Mouse (Mus musculus): ENCODE results near the gene Sbsn. TPM values are rescaled to one million over a fixed set of nuclear protein-coding genes. Genes with fewer than 3 reads are reported as not detected.
"Not testable (repeated sequence)": the region's sequence is repeated elsewhere in the genome, so short reads cannot be mapped to it uniquely, and the experiment has no call there.

Sbsn gene
- polyA plus RNA-seq, 1 experiment from 2014 or later = 1.6 TPM

DNA sequence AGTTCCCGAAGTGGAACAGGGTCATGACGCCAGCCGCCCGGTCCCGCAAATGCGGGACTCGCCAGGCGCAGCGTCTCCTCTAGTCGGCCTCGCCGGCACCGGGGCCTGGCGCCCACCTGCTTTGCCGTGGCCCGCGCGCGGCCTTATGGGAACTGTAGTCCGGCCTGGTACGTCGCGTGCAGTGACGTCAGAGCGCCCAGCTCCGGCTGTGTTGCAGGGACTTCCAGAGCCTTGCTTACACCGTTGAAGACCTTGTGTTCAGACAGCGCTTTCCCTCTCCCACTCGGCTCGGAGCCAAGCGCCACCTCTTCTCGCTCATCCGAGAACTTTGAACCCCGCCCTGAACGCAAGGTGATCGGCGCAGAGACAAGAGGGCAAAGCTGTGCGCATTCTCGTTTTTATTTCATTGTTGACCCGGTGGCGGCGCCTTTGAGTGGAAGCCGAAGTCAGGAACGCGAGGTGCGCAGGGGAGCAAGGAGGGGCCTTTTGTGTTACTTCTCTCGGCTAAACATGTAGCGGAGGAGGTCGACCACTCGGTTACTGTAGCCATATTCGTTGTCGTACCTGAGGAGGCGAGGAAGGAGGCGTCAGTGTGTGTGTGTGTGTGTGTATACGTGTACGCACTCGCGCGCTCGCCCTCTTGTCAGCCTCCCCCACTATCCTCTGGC lies 21.7 kb upstream of the Sbsn start, which contains the start of gene Tmem147:
Gene Tmem147 (minus strand): TSS at position 145 of the 668 bp plus-strand sequence.
- peak; percentile 97 for ATAC-seq (ENCODE audit: low FRiP score, low read depth)
- Histone ChIP-seq H3K4me2 (replicated peaks) (peak within 1 kb of the TSS; percentile 63), H3K36me3 (peaks cover 41% of the 10 kb centered on the region), H3K9ac (replicated peaks) (peak within 1 kb of the TSS; percentile 79), H3K27me3 (no peaks in the 10 kb centered on the region), H3K27ac (replicated peaks) (peak within 1 kb of the TSS; percentile 91), H3K9me3 (no peaks in the 10 kb centered on the region), H3K4me3 (peak within 1 kb of the TSS; percentile 73), H3K4me1 (peaks cover 27% of the 10 kb centered on the region)
- 0% methylated on average over 59 of the region's 60 CpGs for WGBS

- Histone ChIP-seq H3K9ac (replicated peaks) (peak overlapping the region; percentile 79), H3K4me1 (peaks cover 27% of the 10 kb centered on the region), H3K27ac (replicated peaks) (peak overlapping the region; percentile 91), H3K4me3 (peak overlapping the region; percentile 73), H3K4me2 (replicated peaks) (peak overlapping the region; percentile 63), H3K36me3 (peaks cover 47% of the 10 kb centered on the region)
- ATAC-seq (ENCODE audit: low FRiP score, low read depth) = 0 out of 2 replicates have a peak, but pooled peaks have one; percentile 0
- WGBS = 23% methylated on average over 9 of the region's 22 CpGs
- not testable (repeated sequence) for H3K27me3 ChIP-seq, H3K9me3 ChIP-seq
These were observed 21.1 kb upstream of the Sbsn start for GRCm38 (mm10) chr7:30730064-30730722.

DNA sequence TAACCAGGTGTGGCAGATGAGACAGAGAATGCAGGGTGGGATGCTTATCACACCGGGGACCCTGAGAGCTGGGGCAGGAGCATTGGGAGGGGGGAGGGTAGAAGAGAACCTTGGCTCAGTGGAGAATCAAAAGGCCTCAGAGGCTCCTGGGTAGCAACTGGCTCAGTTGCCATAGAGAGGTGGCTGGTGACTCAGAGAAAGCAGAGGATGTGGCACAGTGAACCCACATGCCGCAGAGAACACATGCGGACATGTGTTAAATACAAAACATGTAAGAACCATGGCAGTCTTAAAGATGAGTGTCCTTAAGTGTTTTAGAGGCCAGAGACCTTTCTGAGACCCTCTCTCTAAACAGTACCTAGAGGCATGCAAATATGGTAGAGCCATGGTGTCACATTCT lies 15.1 kb upstream of the Sbsn start:
- H3K27ac ChIP-seq (replicated peaks) = no peak overlapping the region
- H3K27me3 ChIP-seq = no peaks in the 10 kb centered on the region
- H3K4me2 ChIP-seq (replicated peaks) = no peak overlapping the region
- no peak overlapping the region for H3K4me3 ChIP-seq
- no peak overlapping the region for H3K9ac ChIP-seq (replicated peaks)
- H3K36me3 ChIP-seq = peaks cover 61% of the 10 kb centered on the region
- peaks cover 2% of the 10 kb centered on the region; the same call in 1 of the 2 replicates for H3K4me1 ChIP-seq
- no peaks in the 10 kb centered on the region for H3K9me3 ChIP-seq
- WGBS = 87% methylated on average over 3 of the region's 3 CpGs
- no peak for ATAC-seq (ENCODE audit: low FRiP score, low read depth)

- not testable (repeated sequence) for H3K9ac ChIP-seq (replicated peaks); H3K9me3 ChIP-seq; ATAC-seq (ENCODE audit: low FRiP score, low read depth); H3K4me1 ChIP-seq; H3K27me3 ChIP-seq; H3K27ac ChIP-seq (replicated peaks); H3K4me2 ChIP-seq (replicated peaks); H3K4me3 ChIP-seq
- WGBS = 89% methylated on average over 2 of the region's 2 CpGs
- peaks cover 12% of the 10 kb centered on the region for H3K36me3 ChIP-seq
These were observed 8.7 kb upstream of the Sbsn start for GRCm38 (mm10) chr7:30742570-30742969.

DNA sequence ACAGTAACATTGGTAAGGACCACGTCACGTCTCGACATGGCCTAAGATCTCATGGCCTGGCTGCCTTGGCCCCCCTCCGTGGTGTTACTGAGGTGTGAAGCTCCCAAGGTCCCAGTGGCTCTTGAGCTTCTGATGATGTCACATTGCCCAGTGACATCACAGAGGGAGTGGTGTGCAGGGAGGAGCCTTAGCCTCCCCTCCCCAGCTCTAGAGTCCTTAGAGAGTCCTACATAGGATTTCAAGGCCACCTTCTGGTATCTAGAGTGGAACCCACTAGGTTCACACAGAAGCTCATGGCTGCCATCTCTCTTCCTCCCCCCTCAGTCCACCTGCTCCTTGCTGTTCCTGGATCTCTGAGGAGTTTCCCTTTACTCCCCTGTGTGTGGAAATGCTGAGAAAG lies 7.7 kb upstream of the Sbsn start, which contains the start of gene Gapdhs:
Gene Gapdhs (minus strand): TSS at position 65 of the 400 bp plus-strand sequence.
- H3K9ac ChIP-seq (replicated peaks); H3K4me3 ChIP-seq; H3K27ac ChIP-seq (replicated peaks); H3K36me3 ChIP-seq; H3K9me3 ChIP-seq; ATAC-seq (ENCODE audit: low FRiP score, low read depth); H3K4me2 ChIP-seq (replicated peaks); H3K4me1 ChIP-seq; H3K27me3 ChIP-seq: not testable (repeated sequence)
- 86% methylated on average over 1 of the region's 4 CpGs for WGBS

GRCm38 (mm10) chr7:30744022-30744598 lies 7.2 kb upstream of the Sbsn start:
- 53% methylated on average over 4 of the region's 4 CpGs for WGBS
- no peak overlapping the region for H3K4me2 ChIP-seq (replicated peaks)
- no peak overlapping the region for H3K9ac ChIP-seq (replicated peaks)
- no peaks in the 10 kb centered on the region for H3K4me1 ChIP-seq
- no peaks in the 10 kb centered on the region for H3K27me3 ChIP-seq
- no peaks in the 10 kb centered on the region for H3K9me3 ChIP-seq
- no peak overlapping the region for H3K27ac ChIP-seq (replicated peaks)
- no peak overlapping the region for H3K4me3 ChIP-seq
- H3K36me3 ChIP-seq = peaks cover 5% of the 10 kb centered on the region
- no peak for ATAC-seq (ENCODE audit: low FRiP score, low read depth)

GRCm38 (mm10) chr7:30747525-30748204 lies 3.6 kb upstream of the Sbsn start:
- Histone ChIP-seq H3K9me3 (no peaks in the 10 kb centered on the region), H3K4me1 (no peaks in the 10 kb centered on the region), H3K4me2 (replicated peaks) (no peak overlapping the region), H3K27me3 (no peaks in the 10 kb centered on the region), H3K4me3 (no peak overlapping the region), H3K27ac (replicated peaks) (no peak overlapping the region), H3K9ac (replicated peaks) (no peak overlapping the region), H3K36me3 (no peaks in the 10 kb centered on the region)
- 88% methylated on average over 7 of the region's 7 CpGs for WGBS
- no peak for ATAC-seq (ENCODE audit: low FRiP score, low read depth)

GRCm38 (mm10) chr7:30749824-30750606 lies 1.3 kb upstream of the Sbsn start:
- peaks cover 7% of the 10 kb centered on the region for H3K36me3 ChIP-seq
- no peak overlapping the region for H3K4me2 ChIP-seq (replicated peaks)
- H3K9ac ChIP-seq (replicated peaks) = no peak overlapping the region
- no peaks in the 10 kb centered on the region for H3K27me3 ChIP-seq
- 92% methylated on average over 13 of the region's 13 CpGs for WGBS
- H3K9me3 ChIP-seq = peaks cover 6% of the 10 kb centered on the region; the same call in 1 of the 2 replicates
- no peak for ATAC-seq (ENCODE audit: low FRiP score, low read depth)
- H3K4me1 ChIP-seq = no peaks in the 10 kb centered on the region
- no peak overlapping the region for H3K27ac ChIP-seq (replicated peaks)
- H3K4me3 ChIP-seq = no peak overlapping the region

DNA sequence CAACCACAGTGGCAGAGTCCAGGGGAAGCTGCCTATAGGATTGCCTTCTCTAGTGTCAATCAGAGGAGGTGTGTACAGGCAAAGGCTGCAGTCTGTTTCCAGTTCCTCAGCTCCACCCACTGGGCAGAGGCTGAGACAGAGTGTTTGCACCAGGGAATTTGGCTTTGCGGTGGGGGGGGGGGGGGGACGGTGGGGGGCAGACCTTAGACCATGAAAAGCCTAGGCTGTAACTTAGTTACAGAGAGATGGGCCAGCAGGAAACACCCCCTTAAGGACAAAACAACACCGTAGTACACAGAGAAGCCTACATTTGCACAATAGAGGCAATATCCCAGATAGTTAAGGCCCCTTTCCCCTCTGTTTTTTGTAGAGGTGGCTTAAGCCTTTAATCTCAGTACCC lies 5.7 kb downstream of the Sbsn start:
- no peaks in the 10 kb centered on the region for H3K4me1 ChIP-seq
- H3K36me3 ChIP-seq = peaks cover 26% of the 10 kb centered on the region
- H3K9ac ChIP-seq (replicated peaks) = no peak overlapping the region
- H3K27me3 ChIP-seq = no peaks in the 10 kb centered on the region
- H3K4me2 ChIP-seq (replicated peaks) = no peak overlapping the region
- H3K9me3 ChIP-seq = peaks cover 9% of the 10 kb centered on the region; the same call in 1 of the 2 replicates
- 50% methylated on average over 3 of the region's 3 CpGs for WGBS
- no peak overlapping the region for H3K27ac ChIP-seq (replicated peaks)
- no peak for ATAC-seq (ENCODE audit: low FRiP score, low read depth)
- no peak overlapping the region for H3K4me3 ChIP-seq

GRCm38 (mm10) chr7:30758853-30759252 lies 7.6 kb downstream of the Sbsn start:
- Histone ChIP-seq H3K4me3 (no peak overlapping the region), H3K27me3 (peaks cover 5% of the 10 kb centered on the region), H3K36me3 (peaks cover 26% of the 10 kb centered on the region), H3K9ac (replicated peaks) (no peak overlapping the region), H3K4me2 (replicated peaks) (no peak overlapping the region), H3K4me1 (no peaks in the 10 kb centered on the region), H3K27ac (replicated peaks) (no peak overlapping the region), H3K9me3 (peaks cover 9% of the 10 kb centered on the region; the same call in 1 of the 2 replicates)
- ATAC-seq (ENCODE audit: low FRiP score, low read depth) = no peak
- 37% methylated on average over 4 of the region's 4 CpGs for WGBS

GRCm38 (mm10) chr7:30761769-30762352 lies 10.6 kb downstream of the Sbsn start:
- ATAC-seq (ENCODE audit: low FRiP score, low read depth) = no peak
- H3K4me2 ChIP-seq (replicated peaks) = no peak overlapping the region
- 0 out of 2 replicates have a peak, but pooled peaks cover 1% of the 10 kb centered on the region for H3K36me3 ChIP-seq
- H3K27me3 ChIP-seq = peaks cover 7% of the 10 kb centered on the region
- H3K9ac ChIP-seq (replicated peaks) = no peak overlapping the region
- no peak overlapping the region for H3K27ac ChIP-seq (replicated peaks)
- 81% methylated on average over 4 of the region's 4 CpGs for WGBS
- H3K4me3 ChIP-seq = no peak overlapping the region
- H3K4me1 ChIP-seq = peaks cover 3% of the 10 kb centered on the region; the same call in 1 of the 2 replicates
- H3K9me3 ChIP-seq = no peaks in the 10 kb centered on the region

All from midbrain, embryonic 12.5 days (tissue).